Mouse (Mus musculus) forebrain, embryonic 13.5 days (tissue): ENCODE measurements around the gene Zc2hc1c. TPM values are rescaled to one million over a fixed set of nuclear protein-coding genes. Genes with fewer than 3 reads are reported as not detected.

Experiments used
- ATAC-seq: fragments of 200-750 bp; cut with Nextera tagmentation; 2 replicates; pipeline ENCODE4 v1.8.0; 2017
- H3K27ac ChIP-seq: fragments of 300-500 bp; sonication (generic); 2 replicates; pipeline ENCODE4 v1.5.1; 2015; ENCODE audit warnings: inconsistent platforms, mild to moderate bottlenecking, moderate library complexity
- H3K27me3 ChIP-seq: fragments of 300-500 bp; sonication (generic); 2 replicates; pipeline ENCODE4 v1.6.1; 2015; ENCODE audit warnings: mild to moderate bottlenecking, inconsistent platforms
- H3K36me3 ChIP-seq: fragments of 300-500 bp; sonication (generic); 2 replicates; pipeline ENCODE4 v1.6.1; 2015; ENCODE audit warnings: mild to moderate bottlenecking, inconsistent platforms; ENCODE audit not compliant: poor library complexity, severe bottlenecking
- H3K4me1 ChIP-seq: fragments of 300-500 bp; sonication (generic); 2 replicates; pipeline ENCODE4 v1.6.1; 2015; ENCODE audit warnings: inconsistent platforms
- H3K4me2 ChIP-seq: fragments of 300-500 bp; sonication (generic); 2 replicates; pipeline ENCODE4 v1.6.1; 2015; ENCODE audit warnings: inconsistent platforms, mild to moderate bottlenecking, moderate library complexity
- H3K4me3 ChIP-seq: fragments of 300-500 bp; sonication (generic); 2 replicates; pipeline ENCODE4 v1.5.1; 2015; ENCODE audit warnings: mild to moderate bottlenecking, inconsistent platforms
- H3K9ac ChIP-seq: fragments of 300-500 bp; sonication (generic); 2 replicates; pipeline ENCODE4 v1.6.1; 2015; ENCODE audit warnings: mild to moderate bottlenecking, inconsistent platforms
- H3K9me3 ChIP-seq: fragments of 300-500 bp; sonication (generic); replicated peaks from 2 replicates; pipeline ENCODE4 v1.6.1; 2016; ENCODE audit warnings: inconsistent platforms
- WGBS: fragments of 180-500 bp; shearing (Covaris S2); methylation state at CpG from one replicate; pipeline ENCODE4 v1.1.7; 2015; 5-methylcytosine and 5-hydroxymethylcytosine counted together
- polyA plus RNA-seq: library from polyadenylated mRNA; unstranded; fragments of >200 nt; fragmentation: Nextera tagmentation; extraction: Ambion mirVana; gene quantifications from 2 replicates; pipeline ENCODE4 v1.2.1, GENCODE M21; 2015

Zc2hc1c gene
- polyA plus RNA-seq, 1 experiment from 2014 or later: 1.0 TPM

DNA sequence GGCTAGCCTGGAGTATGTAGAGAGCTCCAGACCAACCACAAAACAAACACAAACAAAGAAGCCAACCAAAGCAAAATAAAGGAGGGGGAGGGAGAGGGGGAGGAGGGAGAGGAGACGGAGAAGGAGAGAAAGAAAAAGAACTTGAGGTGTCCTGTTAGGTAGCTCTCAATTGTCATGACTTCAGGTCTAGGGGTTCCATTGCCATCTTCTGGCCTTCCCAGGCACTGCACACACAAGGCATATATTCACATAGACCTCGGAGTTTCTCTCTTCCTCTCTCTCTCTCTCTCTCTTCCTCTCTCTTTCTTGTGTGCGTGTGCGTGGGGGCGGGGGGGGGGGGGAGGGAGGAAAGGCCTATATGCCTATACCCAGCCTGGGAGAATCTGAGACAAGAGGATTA, 1.4 kb upstream of the Zc2hc1c start:
- ATAC-seq: no peak
- H3K9ac ChIP-seq: no peak overlapping the region
- H3K4me1 ChIP-seq: peaks cover 13% of the 10 kb centered on the region
- H3K27ac ChIP-seq: no peak overlapping the region
- H3K9me3 ChIP-seq: no peaks in the 10 kb centered on the region
- WGBS: 45% methylated on average over 4 of the region's 5 CpGs
- no peak overlapping the region for H3K4me3 ChIP-seq
- H3K27me3 ChIP-seq: no peaks in the 10 kb centered on the region
- no peak overlapping the region for H3K4me2 ChIP-seq
- no peaks in the 10 kb centered on the region for H3K36me3 ChIP-seq

DNA sequence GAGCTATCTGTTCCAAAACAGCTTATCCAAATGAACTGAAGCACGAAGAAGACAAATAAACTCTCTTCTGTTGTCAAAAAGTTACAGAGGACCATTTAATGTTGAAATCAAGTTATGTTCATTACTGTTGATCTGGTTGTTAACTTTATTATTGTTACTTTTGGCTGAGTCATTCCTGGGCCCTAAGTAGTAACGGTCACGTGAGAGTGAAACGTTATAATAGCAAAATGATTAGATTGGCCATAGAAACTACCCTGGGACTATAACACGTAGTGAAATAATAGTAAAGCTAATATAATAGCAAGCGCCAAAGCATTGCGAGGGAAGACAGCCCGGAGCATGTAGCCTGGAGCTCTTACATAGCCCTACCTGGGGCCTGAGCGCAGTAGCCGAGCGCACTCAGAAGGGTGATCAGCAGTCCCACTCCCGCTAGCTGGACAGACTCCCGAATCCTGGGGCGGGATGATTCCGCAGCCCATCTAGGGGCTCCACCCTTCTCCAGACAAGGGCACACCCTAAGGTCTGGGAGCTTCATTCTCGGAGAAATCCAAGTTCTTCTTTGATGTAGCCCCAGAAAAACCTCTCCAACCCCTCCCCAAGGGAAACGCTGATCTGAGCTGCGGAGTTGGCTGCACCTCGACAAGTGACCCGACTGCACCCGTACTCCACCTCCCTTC, 444 bp upstream of the Zc2hc1c start, which contains the start of gene Acyp1:
TSS of gene Acyp1 (minus strand) at position 630 of the 677 bp plus-strand sequence.
- Histone ChIP-seq H3K4me1 (peaks cover 13% of the 10 kb centered on the region), H3K9ac (peak within 1 kb of the TSS; percentile 59), H3K36me3 (no peaks in the 10 kb centered on the region), H3K27me3 (no peaks in the 10 kb centered on the region), H3K9me3 (no peaks in the 10 kb centered on the region), H3K4me3 (peak within 1 kb of the TSS; percentile 42), H3K27ac (no peak within 1 kb of the TSS), H3K4me2 (peak within 1 kb of the TSS; percentile 72)
- WGBS: 8% methylated on average over 21 of the region's 21 CpGs
- peak; percentile 65; the same call in 1 of the 2 replicates for ATAC-seq

GRCm38 (mm10) chr12:85289157-85290000, 988 bp downstream of the Zc2hc1c start:
- H3K4me3 ChIP-seq: peak overlapping the region; percentile 42
- peaks cover 13% of the 10 kb centered on the region for H3K4me1 ChIP-seq
- 0 out of 2 replicates have a peak, but pooled peaks cover 6% of the 10 kb centered on the region for H3K9me3 ChIP-seq
- peak overlapping the region; percentile 59 for H3K9ac ChIP-seq
- H3K27ac ChIP-seq: no peak overlapping the region
- ATAC-seq: no peak
- peak overlapping the region; percentile 72 for H3K4me2 ChIP-seq
- H3K27me3 ChIP-seq: no peaks in the 10 kb centered on the region
- WGBS: 64% methylated on average over 24 of the region's 24 CpGs
- H3K36me3 ChIP-seq: no peaks in the 10 kb centered on the region

DNA sequence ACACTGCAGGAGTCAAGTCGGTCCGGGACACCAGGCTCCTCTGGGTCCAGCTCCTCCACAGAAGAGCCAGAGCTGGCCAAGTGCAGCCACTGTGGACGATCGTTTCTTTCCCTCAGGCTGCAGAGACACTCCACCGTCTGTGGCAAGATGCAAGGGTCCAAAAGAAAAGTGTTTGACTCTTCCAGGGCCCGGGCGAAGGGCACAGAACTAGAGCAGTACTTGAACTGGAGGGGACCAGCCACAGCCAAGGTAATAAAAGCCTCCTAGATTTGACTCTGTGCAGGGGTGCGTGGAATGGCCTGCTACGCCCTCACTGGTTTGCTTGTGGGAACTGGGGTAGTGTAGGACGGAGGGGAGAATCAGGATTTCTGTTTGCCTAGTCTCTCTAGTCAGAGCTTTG, 2.2 kb downstream of the Zc2hc1c start:
- H3K4me2 ChIP-seq: no peak overlapping the region
- ATAC-seq: no peak
- H3K27ac ChIP-seq: no peak overlapping the region
- no peaks in the 10 kb centered on the region for H3K36me3 ChIP-seq
- 87% methylated on average over 10 of the region's 10 CpGs for WGBS
- H3K4me3 ChIP-seq: no peak overlapping the region
- H3K27me3 ChIP-seq: no peaks in the 10 kb centered on the region
- 0 out of 2 replicates have a peak, but pooled peaks cover 6% of the 10 kb centered on the region for H3K9me3 ChIP-seq
- no peak overlapping the region for H3K9ac ChIP-seq
- peaks cover 13% of the 10 kb centered on the region for H3K4me1 ChIP-seq

DNA sequence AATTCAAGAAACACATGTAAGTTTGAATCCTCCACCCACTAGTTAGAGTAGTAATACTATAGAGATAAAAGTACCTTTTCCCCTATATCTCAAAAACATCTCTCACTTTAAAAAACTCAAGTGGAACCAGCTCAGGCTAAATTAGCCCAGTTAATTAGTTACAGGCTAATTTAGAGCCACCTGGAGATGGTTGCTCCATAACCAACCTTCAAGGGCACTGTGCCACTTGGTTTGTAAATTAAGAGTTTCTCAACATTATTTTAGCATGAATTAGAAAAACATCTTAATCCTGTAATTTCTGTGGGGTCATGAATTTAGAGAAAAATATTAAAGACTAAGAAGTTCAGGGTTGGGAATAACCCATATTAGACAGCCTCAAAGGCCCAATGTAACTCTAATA, 3.1 kb downstream of the Zc2hc1c start:
- no peak for ATAC-seq
- H3K27ac ChIP-seq: no peak overlapping the region
- H3K9me3 ChIP-seq: 0 out of 2 replicates have a peak, but pooled peaks cover 6% of the 10 kb centered on the region
- no peak overlapping the region for H3K9ac ChIP-seq
- no peaks in the 10 kb centered on the region for H3K27me3 ChIP-seq
- H3K4me2 ChIP-seq: no peak overlapping the region
- H3K4me1 ChIP-seq: peaks cover 13% of the 10 kb centered on the region
- no peak overlapping the region for H3K4me3 ChIP-seq
- H3K36me3 ChIP-seq: no peaks in the 10 kb centered on the region

- H3K9ac ChIP-seq: no peak overlapping the region
- H3K36me3 ChIP-seq: no peaks in the 10 kb centered on the region
- no peak overlapping the region for H3K4me3 ChIP-seq
- peaks cover 13% of the 10 kb centered on the region for H3K4me1 ChIP-seq
- H3K27me3 ChIP-seq: no peaks in the 10 kb centered on the region
- no peak overlapping the region for H3K27ac ChIP-seq
- ATAC-seq: no peak
- 77% methylated on average over 6 of the region's 6 CpGs for WGBS
- H3K4me2 ChIP-seq: no peak overlapping the region
- H3K9me3 ChIP-seq: 0 out of 2 replicates have a peak, but pooled peaks cover 6% of the 10 kb centered on the region
These were observed 3.9 kb downstream of the Zc2hc1c start for GRCm38 (mm10) chr12:85292288-85292687.

- Histone ChIP-seq H3K4me1 (peaks cover 12% of the 10 kb centered on the region), H3K27ac (no peak overlapping the region), H3K4me3 (no peak overlapping the region), H3K27me3 (no peaks in the 10 kb centered on the region), H3K9me3 (0 out of 2 replicates have a peak, but pooled peaks cover 6% of the 10 kb centered on the region), H3K36me3 (0 out of 2 replicates have a peak, but pooled peaks cover 2% of the 10 kb centered on the region), H3K9ac (no peak overlapping the region), H3K4me2 (no peak overlapping the region)
- no peak for ATAC-seq
These were observed 4.5 kb downstream of the Zc2hc1c start for GRCm38 (mm10) chr12:85292906-85293305.

DNA sequence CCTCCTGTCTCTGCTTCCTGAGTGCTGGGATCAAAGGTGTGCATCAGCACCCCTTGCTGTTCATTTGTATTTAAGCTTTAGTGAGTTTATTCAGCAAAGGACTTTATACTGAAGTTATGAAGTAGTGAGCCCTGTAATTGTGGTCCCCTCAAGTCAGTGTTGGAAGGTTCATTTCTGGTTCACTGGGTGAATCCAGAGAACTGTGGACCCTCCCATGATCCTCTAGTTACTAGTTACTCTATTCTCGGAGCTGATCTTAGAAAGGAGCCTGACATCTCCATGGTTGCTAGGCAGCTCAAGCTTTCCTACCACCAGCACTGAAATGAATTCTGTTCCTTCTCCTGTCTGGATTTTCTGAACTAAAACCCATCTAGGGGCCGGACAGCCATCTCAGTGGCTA, 7.1 kb downstream of the Zc2hc1c start:
- Histone ChIP-seq H3K4me2 (no peak overlapping the region), H3K27me3 (no peaks in the 10 kb centered on the region), H3K4me3 (no peak overlapping the region), H3K9ac (no peak overlapping the region), H3K36me3 (peaks cover 27% of the 10 kb centered on the region), H3K9me3 (0 out of 2 replicates have a peak, but pooled peaks cover 6% of the 10 kb centered on the region), H3K27ac (no peak overlapping the region), H3K4me1 (no peaks in the 10 kb centered on the region)
- ATAC-seq: no peak
- WGBS: 92% methylated on average over 2 of the region's 2 CpGs

GRCm38 (mm10) chr12:85296915-85297314, 8.5 kb downstream of the Zc2hc1c start:
- Histone ChIP-seq H3K4me3 (no peak overlapping the region), H3K9ac (no peak overlapping the region), H3K27me3 (no peaks in the 10 kb centered on the region), H3K27ac (no peak overlapping the region), H3K4me2 (no peak overlapping the region), H3K9me3 (0 out of 2 replicates have a peak, but pooled peaks cover 6% of the 10 kb centered on the region), H3K36me3 (peaks cover 41% of the 10 kb centered on the region), H3K4me1 (no peaks in the 10 kb centered on the region)
- ATAC-seq: no peak
- WGBS: 77% methylated on average over 5 of the region's 5 CpGs

DNA sequence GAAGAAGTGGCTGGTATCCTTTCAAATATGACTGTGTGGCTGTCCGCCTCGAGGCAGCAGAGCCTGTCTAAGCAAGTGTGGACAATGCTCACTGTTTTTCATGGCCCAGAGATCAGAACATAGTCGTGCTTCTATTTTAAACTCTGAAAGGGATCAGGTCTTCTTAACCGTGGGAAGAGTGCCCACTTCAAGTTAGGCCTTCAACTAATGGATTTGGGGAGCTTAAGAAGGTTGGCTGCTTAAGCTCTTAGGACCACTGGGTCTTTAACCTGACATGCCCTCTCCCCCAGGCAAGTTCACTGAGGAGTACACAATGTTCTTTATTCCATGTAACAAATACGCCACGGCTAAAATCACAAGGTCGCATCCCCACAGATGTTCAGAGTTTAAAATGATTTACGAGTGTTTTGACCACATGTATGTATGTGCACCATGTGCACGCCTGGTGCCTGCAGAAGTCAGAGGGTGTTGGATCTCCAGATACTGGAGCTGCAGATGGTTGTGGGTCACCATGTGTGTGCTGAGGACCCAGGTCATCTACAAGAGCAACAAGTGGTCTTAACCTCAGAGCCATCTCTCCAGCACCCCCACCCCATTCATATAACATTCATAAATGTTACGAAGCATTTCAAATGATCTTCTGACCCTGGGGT, 9.1 kb downstream of the Zc2hc1c start:
- 82% methylated on average over 10 of the region's 10 CpGs for WGBS

GRCm38 (mm10) chr12:85298127-85298834, 9.9 kb downstream of the Zc2hc1c start:
- no peaks in the 10 kb centered on the region for H3K4me1 ChIP-seq
- H3K9ac ChIP-seq: no peak overlapping the region
- H3K4me2 ChIP-seq: no peak overlapping the region
- H3K4me3 ChIP-seq: no peak overlapping the region
- no peak for ATAC-seq
- 0 out of 2 replicates have a peak, but pooled peaks cover 6% of the 10 kb centered on the region for H3K9me3 ChIP-seq
- no peaks in the 10 kb centered on the region for H3K27me3 ChIP-seq
- H3K36me3 ChIP-seq: peaks cover 52% of the 10 kb centered on the region
- H3K27ac ChIP-seq: no peak overlapping the region
- WGBS: 90% methylated on average over 11 of the region's 11 CpGs

More for the DNA sequence above, 9.1 kb downstream of the Zc2hc1c start:
- H3K9ac ChIP-seq: no peak overlapping the region
- H3K27ac ChIP-seq: no peak overlapping the region
- peaks cover 46% of the 10 kb centered on the region for H3K36me3 ChIP-seq
- H3K4me3 ChIP-seq: no peak overlapping the region
- no peak for ATAC-seq
- no peak overlapping the region for H3K4me2 ChIP-seq
- no peaks in the 10 kb centered on the region for H3K27me3 ChIP-seq
- no peaks in the 10 kb centered on the region for H3K4me1 ChIP-seq
- 0 out of 2 replicates have a peak, but pooled peaks cover 6% of the 10 kb centered on the region for H3K9me3 ChIP-seq
